Mouse (Mus musculus): ENCODE data around the gene Clrn1.

GRCm38 (mm10) chr3:58831586-58831985 lies 53.6 kb downstream of the Clrn1 start:
- TF ChIP-seq POLR2A (IDR thresholded peaks at IDR 0.05; ENCODE audit: control insufficient read depth, low read depth, low read length) (no peak), CTCF (IDR thresholded peaks at IDR 0.05; ENCODE audit: control insufficient read depth, insufficient read depth, insufficient replicate concordance, low read depth, low read length) (no peak)

Measured in testis, adult 2 months (tissue).